Mouse (Mus musculus) colon, adult 2 months (tissue): ENCODE results near the gene Slc16a3. TPM values are rescaled to one million over a fixed set of nuclear protein-coding genes. Genes with fewer than 3 reads are reported as not detected.

Experiments used
- polyA plus RNA-seq: library from polyadenylated mRNA; depleted of rRNA; stranded (reverse); fragments of >200 nt; gene quantifications from 2 replicates; pipeline ENCODE4 v1.2.3, GENCODE M21; 2012; rRNA removed

Slc16a3 gene
- 14.8 and 25.6 TPM in 2 replicates for polyA plus RNA-seq

DNA sequence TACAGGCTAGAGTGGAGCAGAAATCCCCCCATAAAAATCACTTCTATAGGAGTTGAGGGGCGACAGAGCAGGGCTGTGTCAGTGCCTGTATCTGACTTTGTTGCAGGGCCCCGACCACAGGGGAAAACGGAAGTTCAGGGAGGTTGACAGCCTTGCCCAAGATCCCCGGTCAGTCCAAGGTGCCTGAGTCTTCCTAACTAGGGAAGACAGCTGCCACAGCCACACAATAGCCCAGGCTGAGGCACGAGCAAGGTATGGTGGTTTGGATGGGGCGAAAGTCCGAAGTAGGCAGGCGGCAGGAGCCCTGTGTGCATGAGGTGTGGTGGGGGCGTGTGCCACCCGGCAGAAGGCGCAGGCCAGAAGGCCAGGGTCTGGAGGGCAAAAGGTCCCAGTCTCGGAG is at the start of gene Slc16a3:
Slc16a3 (plus strand) TSS at position 153 of the 400 bp plus-strand sequence.

GRCm38 (mm10) chr11:120932564-120933398 is 15.5 kb upstream of the Slc16a3 start, which contains the start of gene Ccdc57:
TSS of gene Ccdc57 (minus strand) at chr11:120932872.

DNA sequence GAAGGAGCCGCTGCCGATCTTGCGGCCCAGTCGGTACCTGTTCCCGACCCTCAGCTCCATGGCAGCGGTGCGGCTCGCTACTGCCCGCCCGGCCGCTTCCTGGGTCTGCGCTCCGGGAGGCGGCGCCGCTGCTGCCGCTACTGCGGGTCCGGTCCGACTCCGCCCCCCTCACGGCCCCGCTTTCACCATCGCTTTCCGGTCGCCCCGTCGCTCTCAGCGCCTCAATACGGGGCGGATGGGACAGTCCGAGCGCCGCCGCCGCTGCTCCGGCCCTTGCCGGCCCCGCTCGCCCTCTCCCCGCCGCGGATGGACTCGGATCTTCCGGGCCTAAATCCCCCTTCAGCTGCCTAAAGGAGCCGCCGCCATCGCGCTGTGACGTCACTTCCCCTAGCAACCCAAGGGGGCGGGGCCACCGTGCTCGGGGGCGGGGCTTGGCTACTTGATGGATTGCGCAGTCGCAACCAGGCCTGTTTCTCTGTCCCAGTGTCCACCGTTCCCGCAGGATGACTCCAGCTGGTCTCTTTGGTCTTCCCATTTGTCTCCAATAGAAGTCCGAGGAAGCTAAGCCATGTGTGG is 42.8 kb downstream of the Slc16a3 start, which contains the start of gene Csnk1d:
Csnk1d (minus strand) TSS at position 380 of the 576 bp plus-strand sequence.

Other genes starting within 250 kb of the Slc16a3 start
- 73.6 and 85.1 TPM in 2 replicates for gene Cenpx, start 234.7 kb upstream of the Slc16a3 start, polyA plus RNA-seq
- 39.0 and 42.1 TPM in 2 replicates for gene Lrrc45, start 234.6 kb upstream of the Slc16a3 start, polyA plus RNA-seq
- 18.7 and 26.9 TPM in 2 replicates for gene Rac3, start 227.0 kb upstream of the Slc16a3 start, polyA plus RNA-seq
- 198 and 220 TPM in 2 replicates for gene Dcxr, start 221.2 kb upstream of the Slc16a3 start, polyA plus RNA-seq
- gene Cbr2, start 216.4 kb upstream of the Slc16a3 start, polyA plus RNA-seq: 100 and 126 TPM in 2 replicates
- gene Hmga1b, start 185.7 kb upstream of the Slc16a3 start, polyA plus RNA-seq: 1.5 and 3.1 TPM in 2 replicates
- 61.7 and 67.2 TPM in 2 replicates for gene Rfng, start 164.3 kb upstream of the Slc16a3 start, polyA plus RNA-seq
- 119 and 127 TPM in 2 replicates for gene Gps1, start 164.2 kb upstream of the Slc16a3 start, polyA plus RNA-seq
- gene Dus1l, start 152.1 kb upstream of the Slc16a3 start, polyA plus RNA-seq: 36.2 and 39.8 TPM in 2 replicates
- 355 and 470 TPM in 2 replicates for gene Fasn, start 123.9 kb upstream of the Slc16a3 start, polyA plus RNA-seq
- gene Ccdc57, start 15.6 kb upstream of the Slc16a3 start, polyA plus RNA-seq: 1.3 and 1.5 TPM in 2 replicates
- 67.9 and 71.9 TPM in 2 replicates for gene Csnk1d, start 42.9 kb downstream of the Slc16a3 start, polyA plus RNA-seq
- gene Cd7, start 90.9 kb downstream of the Slc16a3 start, polyA plus RNA-seq: 3.4 and 9.3 TPM in 2 replicates
- 131 and 155 TPM in 2 replicates for gene Sectm1b, start 115.1 kb downstream of the Slc16a3 start, polyA plus RNA-seq
- 6.6 and 8.6 TPM in 2 replicates for gene Sectm1a, start 132.7 kb downstream of the Slc16a3 start, polyA plus RNA-seq
- not detected in 2 replicates for gene Tex19.2, start 170.2 kb downstream of the Slc16a3 start, polyA plus RNA-seq
- gene Tex19.1, start 197.7 kb downstream of the Slc16a3 start, polyA plus RNA-seq: 0.28 and 0.31 TPM in 2 replicates
- 0.06 TPM in 1 of 2 replicates, not detected in the other for gene Uts2r, start 211.8 kb downstream of the Slc16a3 start, polyA plus RNA-seq